Mouse (Mus musculus) thymus, adult 18-20 months (tissue): ENCODE measurements around the gene Sh3tc1.
A peak's percentile ranks its signal among the peaks of the same experiment; 100 is the strongest.

Source experiments
- DNase-seq, 2 experiments: peaks; one replicate each; pipeline ENCODE4 v3.0.0; 2022; ENCODE audit warnings: mixed read lengths in 2 of 2

The Sh3tc1 gene

DNA sequence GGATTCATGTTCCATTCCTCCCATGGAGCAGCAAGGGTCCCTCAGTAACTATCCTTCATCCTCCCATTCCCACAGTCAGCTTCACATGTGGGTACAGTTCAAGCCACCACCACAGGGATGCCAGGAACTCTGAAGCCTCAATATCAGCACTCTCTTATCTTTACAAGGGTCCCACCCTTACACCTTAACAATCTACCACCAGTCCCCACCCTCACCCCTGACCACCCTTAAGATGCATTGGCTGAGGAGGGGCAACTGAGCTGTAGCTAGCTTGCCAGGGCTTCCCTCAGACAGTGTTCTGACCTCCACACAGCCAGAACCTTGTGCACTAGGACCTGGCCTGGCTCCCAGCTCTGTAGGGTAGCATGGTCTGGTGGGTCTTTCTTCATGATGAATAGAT, 20.4 kb downstream of the Sh3tc1 start:
- DNase-seq: no peak

DNA sequence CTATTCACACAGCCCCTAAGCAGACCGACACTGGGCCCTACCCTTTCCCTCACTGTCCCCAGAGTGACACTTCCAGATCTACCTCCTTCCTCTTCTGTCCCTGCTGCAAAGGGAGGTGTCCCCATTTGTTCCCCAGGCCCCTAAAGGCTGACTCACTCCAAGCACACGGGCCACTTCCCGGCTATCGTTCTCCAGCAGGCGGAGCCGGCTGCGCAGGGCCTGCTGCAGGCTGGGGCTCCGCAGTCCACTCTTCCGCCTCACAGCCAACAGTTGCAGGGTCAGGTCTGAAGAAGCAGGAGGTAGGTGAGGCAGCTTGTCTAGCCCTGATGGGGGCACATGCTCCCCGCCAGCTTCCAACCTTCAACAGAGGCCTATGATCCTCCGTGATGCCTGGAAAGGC, 21.0 kb downstream of the Sh3tc1 start:
- DNase-seq: no peak

DNA sequence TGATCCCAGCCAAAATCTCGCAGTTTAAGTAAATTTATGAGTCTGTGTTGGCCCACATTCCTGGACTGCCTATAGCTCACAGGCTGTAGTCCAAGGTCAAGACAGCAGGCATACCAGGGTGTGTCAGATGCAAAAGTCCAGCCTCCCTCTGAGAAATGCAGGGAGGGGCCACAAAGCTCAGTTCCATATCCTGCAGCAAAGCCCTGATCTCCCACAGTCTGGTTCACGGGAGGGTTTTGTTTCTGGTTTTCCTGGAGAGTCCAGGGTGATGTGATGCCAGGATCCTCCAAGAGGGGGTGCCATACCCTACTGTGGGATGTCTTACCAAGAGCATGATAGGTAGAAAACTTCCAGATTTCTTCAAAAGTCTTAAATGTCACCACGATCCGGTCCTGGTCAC, 21.8 kb downstream of the Sh3tc1 start:
- no peak for DNase-seq

DNA sequence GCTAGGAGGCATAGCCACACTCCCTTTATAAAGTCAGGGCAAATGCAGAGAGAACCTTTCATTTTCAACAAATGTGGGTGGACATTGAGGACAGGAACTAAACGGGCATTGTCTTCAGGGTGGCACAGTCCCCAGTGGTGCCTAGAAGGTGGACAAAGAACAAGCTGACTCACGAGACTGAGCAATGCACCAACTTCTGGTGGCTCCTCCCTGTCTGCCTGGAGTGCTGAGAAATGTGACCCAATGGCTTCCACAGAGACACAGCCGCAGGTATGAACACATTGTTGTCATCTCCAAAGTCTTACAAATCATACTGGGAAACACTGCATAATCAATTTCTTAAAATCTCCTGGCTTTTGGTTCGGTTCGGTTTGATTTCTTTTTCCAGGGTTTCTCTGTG, 22.3 kb downstream of the Sh3tc1 start:
- DNase-seq: no peak

DNA sequence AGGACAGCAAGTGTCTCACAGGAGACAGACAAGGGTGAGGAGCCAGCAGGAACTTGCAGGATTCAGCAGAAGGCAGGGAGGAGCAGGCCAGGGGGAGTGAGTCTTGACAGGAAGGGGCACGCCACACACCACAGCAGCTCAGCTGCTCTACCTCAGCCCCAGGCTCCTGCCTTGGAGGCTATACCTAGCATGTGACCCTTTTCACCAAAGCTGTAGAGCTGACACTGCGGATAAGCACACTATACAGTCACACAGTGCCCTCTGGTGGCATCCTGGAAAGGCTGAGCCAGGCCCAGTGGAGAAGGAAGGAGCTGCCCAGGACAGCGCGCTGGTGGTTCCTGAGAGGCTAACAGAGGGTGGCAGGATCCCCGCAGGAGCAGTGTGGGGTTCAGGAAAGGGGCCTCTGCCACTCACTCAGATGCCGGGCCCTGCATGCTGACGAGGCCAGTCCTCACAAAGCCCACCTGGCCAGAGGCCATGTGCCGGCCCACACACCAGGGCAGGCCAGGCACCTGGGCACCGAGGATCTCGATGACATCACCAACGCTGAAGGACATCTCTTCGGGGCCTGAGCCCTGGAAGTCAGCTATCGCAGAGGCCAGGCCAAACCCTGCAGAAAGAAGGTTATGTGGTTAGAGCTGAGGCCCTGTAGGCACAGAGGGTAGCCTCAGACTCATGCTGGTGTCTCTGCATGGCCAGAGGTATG, 26.0 kb downstream of the Sh3tc1 start:
- peak; percentile 15 to 16 for DNase-seq

DNA sequence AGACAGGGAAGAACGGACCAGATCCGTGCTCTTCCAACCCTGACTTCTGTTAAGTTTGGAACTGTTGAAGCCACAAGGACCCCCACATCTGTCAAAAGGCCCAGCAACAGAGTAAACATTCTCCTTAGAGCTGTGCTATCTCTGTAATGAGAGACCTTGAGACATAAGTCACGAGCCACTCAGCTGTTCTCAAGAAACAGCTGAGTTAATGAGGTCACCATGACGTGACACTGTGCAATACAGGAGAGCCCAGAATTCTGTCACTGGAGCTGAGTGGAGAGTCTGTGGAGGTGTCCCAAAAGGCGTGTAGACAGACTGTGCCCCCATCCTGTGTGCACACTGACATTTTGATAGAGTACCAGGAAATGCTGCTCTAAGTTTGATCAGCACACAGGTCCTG, 27.3 kb downstream of the Sh3tc1 start:
- DNase-seq: no peak

DNA sequence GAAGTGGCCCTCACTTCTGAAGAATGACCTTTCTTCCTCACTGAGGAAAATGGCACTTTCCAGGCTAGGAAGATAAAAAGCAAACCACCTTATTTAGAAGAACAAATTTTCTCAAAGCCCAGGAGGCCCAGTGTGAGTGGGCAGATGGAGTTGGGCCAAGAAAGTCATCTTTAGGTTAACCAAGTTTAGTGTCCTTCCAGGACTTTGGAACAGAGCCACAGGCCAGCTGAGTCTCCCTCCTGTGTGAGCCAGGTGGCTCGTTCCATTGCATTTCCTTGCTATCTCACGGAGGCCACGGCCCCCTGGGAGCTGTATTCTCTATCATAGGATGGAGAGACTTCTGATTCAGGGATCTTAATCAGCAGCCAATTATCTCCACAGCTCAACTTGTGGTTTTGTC, 28.9 kb downstream of the Sh3tc1 start:
- DNase-seq: no peak

DNA sequence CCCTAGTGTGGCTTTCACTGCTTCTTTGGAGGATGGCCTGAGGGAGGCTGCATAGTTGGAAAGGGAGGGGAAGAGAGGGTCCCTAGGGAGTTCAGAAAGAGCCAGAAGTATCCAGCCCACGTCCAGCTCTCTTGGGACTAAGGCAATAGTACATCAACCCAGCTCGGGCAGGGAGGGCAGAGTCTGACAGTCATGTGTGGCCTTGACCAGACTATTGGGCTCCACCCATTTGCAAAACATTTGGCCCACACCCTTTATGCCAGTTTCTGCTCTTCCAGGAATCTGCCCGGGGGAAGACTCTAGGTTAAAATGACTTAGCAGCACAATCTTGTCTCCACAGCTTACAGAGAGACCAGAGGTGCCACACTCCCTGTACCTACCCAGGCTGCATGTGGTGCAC, 29.3 kb downstream of the Sh3tc1 start:
- DNase-seq: no peak

DNA sequence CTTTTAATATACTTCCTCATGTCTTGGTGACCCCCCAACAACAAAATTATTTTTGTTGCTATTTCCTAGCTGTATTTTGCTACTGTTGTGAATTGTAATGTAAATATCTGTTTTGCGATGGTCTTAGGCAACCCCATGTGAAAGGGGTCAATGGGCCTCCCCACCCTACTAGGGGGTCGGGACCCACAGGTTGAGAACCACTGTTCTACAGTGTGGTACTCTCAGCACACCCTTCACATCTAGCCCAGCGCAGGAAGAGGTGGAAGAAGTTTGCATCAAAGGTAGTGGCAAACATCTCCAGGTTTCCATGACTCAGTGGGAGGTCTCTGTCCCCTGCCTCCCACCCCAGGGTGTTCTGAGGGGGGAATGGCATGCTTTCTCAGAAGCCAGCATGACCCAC, 34.4 kb downstream of the Sh3tc1 start:
- no peak for DNase-seq

DNA sequence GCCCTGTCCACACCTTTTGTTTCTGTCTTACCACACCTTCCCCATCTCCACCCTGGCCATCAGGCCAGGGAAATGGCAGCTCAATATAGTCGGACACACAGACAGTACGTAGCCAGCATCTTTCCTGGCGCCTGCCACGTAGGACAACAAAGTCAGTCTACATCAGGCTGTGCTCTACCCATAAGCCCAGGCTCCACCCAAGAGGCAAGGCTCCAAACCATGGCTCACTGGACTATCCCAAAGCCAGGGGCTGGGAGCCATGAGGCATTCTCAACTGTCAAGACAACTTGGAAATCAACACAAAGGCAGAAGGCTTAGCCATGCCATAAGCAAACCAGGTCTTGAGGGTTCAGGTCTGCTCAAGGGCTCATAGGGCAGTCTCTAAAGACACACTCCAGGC, 36.0 kb downstream of the Sh3tc1 start:
- no peak for DNase-seq

DNA sequence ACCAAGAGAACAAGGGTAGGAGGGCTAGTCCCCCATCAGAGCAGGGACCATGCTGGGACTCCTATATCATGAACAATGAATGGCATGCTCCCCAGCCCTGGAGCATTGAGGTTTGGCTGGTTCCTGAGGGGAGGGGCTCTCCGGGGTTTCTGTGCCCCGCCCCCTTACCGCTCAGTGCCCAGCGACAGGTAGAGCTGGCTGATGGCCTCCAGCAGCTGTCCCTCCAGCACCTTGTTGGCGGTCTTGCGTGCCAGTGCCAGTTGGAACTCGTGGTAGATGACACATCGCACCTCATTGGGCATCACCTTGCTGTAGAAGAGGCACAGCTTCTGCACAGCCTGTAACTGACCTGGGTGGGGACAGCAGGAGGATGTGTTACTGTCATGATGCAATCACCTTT, 36.6 kb downstream of the Sh3tc1 start:
- DNase-seq: no peak

DNA sequence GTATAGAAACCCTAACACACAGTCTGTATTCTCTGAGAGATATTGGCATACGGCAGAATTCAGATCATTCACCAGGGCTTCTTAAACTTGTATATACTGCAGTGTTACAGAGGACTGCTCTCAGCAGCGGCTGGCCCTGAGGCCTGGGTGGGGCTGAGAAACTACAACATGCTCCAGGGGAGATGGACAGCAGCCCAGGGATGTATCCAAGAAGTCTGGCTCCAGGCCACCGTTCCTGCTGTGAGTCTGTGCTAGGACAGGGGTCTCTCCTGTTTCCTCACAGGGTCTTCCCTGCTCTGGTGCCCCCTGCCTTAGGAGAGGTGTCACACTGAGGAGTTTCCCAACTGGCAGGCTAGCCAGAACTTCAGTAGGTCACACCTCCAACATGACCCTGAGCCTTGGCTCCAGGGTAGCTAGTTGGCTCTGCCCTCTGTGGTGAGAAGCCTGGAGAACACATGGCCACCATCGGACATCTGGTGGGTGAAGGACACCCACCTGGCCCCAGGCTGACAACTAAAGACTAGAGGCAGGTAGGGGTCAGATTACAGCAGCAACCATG, 37.1 kb downstream of the Sh3tc1 start:
- DNase-seq: no peak

DNA sequence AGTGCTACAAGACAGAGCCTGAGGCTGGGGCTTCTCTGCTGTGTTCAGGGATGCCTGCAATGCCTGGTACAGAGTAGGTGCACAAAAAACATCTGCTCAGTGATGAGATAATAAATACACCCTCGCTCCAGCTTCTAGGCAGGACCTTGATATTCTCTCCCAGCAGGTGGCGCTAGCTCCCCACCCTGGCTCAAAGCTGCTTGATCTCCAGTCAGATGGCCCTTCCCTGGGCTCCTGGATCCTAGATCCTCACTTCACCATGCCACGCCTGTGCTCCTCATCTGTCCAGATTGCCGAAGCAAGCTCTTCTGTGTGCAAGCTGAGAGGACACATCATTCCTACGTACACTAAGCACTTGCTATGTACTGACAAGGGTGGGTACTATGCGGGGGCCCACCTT, 38.7 kb downstream of the Sh3tc1 start:
- no peak for DNase-seq

DNA sequence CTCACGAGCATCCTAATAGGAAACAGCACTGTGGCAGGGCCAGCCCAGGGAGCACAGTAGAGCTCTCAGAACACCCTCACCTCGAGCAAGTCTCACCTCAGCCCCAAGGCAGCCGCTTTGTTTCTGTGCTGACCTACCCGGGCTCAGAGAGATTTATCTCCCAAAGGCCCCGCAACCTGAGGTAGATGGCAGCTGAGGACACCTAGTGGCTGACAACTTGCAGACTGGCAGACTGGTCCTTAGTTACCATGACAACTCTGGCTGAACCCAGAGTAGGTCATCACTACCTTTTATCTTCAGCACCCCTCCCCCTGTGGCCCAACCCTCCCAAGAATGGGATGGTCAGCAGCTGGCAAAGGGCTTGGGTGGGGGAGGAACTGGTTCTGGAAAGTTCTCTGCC, 44.0 kb downstream of the Sh3tc1 start:
- no peak for DNase-seq

DNA sequence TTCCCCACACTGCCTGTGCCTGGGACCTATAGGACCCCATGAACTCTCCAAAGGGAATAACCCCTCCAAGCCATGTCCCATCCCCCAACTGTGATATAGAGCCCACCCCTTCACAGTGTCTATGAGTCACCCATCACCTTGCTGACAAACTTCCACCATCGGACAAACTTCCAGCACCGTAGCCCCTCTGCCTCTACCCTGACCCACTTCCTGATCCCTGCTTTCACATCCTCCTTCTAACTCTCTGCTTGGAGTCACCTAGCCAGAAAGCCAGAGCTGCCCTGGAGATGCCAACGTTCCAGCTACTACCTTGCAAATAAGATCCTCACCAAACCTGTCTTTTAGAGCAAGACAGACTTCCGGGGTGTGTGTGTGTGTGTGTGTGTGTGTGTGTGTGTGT, 46.1 kb downstream of the Sh3tc1 start:
- no peak for DNase-seq

DNA sequence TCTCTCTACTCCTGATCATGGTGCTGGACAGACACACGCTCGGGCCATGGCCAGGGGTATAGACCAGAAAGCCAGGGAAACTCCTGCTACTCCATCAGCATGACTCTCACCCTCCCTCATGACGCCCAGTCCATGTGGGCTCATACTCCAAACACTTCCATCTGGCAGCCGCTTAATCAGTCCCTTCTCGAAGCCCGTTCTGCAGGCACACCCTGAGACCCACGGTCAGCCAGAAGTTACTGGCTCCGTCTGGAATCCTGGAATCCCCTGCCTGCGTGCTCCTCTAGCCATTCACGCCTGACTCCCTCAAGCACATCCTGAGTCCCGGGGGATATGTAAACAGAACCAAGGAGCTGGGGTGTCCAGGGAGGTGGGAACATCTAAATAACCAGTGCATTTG, 48.5 kb downstream of the Sh3tc1 start:
- DNase-seq: no peak

DNA sequence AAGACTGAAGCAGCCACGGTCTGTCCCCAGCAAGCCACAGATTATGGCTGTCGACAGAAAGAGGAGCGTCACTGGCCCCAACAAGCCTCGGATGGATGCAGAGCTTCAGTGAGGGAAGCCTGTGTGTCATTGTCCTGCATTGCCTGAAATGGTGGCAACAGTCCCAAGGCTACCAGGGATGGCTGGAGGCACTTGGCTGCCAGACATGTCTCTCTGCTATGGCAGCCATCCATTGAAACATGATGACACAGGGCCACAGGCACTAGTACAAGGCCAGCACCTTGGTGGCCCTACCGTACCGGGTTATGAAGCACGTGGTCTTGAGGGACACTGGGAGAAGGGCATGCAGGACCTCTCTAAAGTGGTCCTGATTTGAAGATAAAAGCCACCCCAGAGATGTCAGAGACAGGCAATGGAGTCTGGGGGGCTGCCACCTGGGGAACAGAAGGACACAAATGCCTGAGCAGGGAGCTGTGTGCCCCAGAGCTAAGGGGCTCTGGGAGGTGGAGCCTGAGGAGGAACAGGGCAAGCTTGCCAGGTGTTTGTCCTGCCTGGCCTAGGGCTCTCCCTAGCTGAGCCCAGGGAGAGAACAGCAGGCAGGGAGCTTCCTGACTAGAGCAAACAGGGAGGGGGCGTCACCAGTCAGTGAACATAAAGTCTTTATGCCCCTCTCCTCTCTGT, 49.2 kb downstream of the Sh3tc1 start:
- DNase-seq: no peak

DNA sequence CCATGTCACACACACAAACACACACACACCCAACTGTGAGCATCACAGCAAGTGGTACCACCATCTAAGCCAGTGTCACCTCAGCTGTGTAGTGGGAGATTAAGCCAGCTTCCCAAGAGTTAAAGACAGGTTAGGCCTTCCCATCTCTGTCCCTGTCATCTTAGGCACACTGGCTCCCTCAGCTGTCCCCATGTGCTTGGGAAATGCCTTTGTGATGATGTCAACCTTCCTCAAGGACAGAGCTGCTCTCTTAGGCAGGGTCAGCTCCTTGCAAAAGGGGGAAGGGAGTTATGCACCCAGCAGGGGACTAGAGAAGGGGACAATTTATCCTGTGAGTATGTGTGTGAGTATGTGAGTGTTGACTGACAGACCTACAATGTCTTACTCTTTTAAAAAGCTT, 50.4 kb downstream of the Sh3tc1 start:
- DNase-seq: no peak

DNA sequence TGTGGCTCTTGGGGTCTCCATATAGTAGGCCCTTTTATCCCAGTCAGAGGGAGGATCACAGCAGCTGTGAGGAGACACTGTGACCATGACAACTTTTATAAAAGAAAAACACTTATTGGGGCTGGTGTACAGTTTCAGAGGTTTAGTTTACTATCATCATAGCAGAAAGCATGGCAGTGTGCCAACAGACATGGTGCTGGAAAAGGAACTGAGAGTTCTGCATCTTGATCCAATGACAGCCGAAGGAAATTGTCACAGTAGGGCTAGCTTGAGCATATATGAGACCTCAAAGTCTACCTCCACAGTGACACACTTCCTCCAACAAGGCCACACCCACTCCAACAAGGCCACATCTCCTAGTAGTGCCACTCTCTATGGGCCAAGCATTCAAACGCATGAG, 50.9 kb downstream of the Sh3tc1 start:
- no peak for DNase-seq

DNA sequence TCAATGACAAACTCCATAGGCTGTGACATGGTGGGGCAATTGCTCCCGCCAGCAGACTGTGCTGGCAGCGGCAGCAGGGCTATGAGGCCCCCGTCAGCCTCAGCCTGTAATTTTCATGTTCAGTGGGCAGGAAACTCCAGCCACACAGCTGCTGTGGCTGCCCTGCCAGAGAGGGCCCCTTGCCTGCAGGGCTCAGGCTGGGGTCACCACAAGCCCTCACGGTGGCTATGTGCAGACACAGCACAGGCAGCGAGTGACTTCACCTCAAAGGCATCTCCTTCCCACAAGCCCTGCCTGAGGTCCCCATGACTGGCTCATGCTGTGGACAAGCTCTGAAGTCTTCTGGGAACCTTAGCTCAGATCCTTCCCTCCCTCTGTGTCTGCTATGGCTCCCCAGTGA, 52.7 kb downstream of the Sh3tc1 start:
- no peak for DNase-seq

DNA sequence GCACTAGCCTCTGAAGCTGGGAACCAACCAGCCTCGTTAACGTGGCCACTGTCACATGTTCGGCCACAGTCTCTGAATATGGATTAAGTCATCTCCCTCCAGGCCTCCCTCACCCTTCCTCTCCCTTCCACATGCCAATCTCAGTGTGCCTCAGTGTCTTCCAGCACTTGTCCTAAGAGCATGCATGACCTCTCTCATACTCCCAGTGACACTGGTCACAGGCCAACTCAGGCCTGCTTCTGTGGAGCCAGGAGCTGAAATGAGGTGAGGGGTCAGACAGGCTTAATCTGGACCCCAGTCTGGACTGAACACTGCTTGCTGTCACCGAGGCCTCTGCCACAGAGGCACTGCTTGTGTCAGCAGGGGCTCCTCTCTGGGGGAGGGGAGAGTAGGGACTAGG, 53.5 kb downstream of the Sh3tc1 start:
- no peak for DNase-seq

DNA sequence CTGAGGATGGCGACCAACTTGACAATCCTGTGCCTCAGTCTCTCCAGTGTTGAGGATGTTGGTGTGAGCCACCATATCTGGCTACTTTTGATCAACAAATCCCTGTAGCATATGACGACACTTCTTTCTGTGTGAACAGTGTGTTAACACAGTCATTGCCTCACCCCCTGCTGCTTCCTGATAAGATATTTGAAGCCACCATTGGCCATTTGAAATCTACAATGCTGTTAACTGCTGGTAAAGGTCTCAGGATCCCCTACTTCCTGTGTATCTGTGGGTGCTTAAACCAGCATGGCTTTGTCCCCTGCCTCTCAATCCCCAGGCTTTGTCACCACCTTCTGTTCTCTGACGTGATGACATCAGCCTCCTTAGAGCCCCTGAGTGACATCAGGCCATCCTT, 54.7 kb downstream of the Sh3tc1 start:
- DNase-seq: no peak

DNA sequence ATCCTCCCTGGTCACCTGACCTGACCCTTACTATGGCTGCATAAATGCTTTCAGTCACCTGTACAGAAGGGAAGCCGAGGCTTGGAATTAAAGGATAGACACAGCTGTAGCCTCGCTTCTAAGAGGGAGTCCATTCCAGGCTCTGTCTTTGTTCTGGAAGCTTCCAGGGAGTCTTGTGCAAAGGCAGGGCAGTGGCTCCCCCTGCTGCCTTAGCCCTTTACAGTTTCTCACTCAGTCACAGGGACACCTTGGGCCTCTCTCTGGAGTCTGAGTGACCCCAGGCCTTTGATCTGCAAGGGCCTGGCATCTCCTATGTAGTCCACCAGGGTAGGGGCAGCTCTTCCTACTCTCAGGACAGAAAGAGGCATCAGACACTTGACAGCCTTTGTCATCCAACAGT, 58.8 kb downstream of the Sh3tc1 start:
- no peak for DNase-seq

DNA sequence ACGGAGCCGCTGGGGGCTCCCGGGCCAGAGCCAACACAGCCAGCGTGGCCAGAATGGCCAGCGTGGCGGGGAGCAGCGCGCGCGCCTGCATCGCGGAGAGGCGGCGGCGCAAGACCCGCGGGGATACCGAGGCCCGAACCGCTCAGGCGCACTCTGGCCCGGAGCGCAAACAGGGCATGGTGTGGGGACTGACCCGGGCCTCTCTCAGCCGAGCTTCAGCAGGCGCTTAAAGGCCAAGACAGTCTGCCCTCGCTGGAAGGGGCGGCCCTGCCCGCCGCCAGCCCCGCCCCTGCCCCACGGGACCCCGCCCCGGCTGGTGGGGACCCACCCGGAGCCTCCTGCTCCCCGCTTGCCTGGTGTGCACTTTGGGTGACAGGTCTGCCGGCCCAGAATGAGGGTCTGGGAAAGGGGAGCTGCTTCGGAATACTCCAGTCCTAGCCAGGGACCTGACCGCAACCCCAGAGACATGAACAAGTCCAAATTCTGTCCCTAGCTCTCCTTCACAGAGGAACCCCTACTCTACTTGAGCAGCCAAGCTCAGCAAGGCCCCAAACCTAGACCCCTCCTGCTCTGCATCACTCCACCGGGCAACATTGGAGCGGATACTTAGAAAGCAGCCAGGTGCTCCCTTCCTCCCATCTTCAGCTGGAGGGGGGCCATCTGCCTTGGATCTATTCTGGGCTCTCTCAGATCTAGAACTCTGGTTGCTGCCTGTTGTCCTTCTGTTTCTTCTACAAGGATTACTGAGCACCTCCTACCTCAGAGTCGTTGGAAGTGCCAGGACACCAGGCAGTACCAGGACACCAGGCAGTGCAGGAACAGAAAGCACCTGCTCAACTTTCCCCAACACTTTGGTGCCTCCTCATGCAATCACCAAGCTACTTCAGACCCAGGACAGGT, 60.3 kb downstream of the Sh3tc1 start, which contains the start of gene Htra3:
Gene Htra3, minus strand, starts transcription at position 527 of the 900 bp plus-strand sequence.
- DNase-seq: no peak
